Mouse (Mus musculus) midbrain, postnatal 0 days (tissue): ENCODE measurements around the gene Ube4b. TPM values are rescaled to one million over a fixed set of nuclear protein-coding genes. Genes with fewer than 3 reads are reported as not detected.

ENCODE experiments used
- ATAC-seq: fragments of 200-750 bp; cut with Nextera tagmentation; 2 replicates; pipeline ENCODE4 v1.8.0; 2017; ENCODE audit warnings: moderate number of reproducible peaks, mild to moderate bottlenecking, moderate TSS enrichment, moderate library complexity; ENCODE audit not compliant: low FRiP score
- DNase-seq: peaks from one replicate; pipeline ENCODE4 v3.0.0-alpha.2; 2015; ENCODE audit warnings: low spot score
- H3K27ac ChIP-seq: fragments of 300-500 bp; sonication (generic); 2 replicates; pipeline ENCODE4 v1.5.1; 2014; ENCODE audit warnings: low read depth, mild to moderate bottlenecking, low read length, mixed read lengths
- H3K27me3 ChIP-seq: fragments of 300-500 bp; sonication (generic); 2 replicates; pipeline ENCODE4 v1.6.1; 2014; ENCODE audit warnings: low read length, control low read depth, mixed read lengths; ENCODE audit not compliant: insufficient read depth
- H3K36me3 ChIP-seq: fragments of 300-500 bp; sonication (generic); 2 replicates; pipeline ENCODE4 v1.6.1; 2014; ENCODE audit warnings: low read length, control low read depth, mixed read lengths; ENCODE audit not compliant: insufficient read depth
- H3K4me1 ChIP-seq: fragments of 300-500 bp; sonication (generic); 2 replicates; pipeline ENCODE4 v1.6.1; 2014; ENCODE audit warnings: mild to moderate bottlenecking, control low read depth, antibody characterized with exemption, low read length, mixed read lengths; ENCODE audit not compliant: insufficient read depth
- H3K4me2 ChIP-seq: fragments of 300-500 bp; sonication (generic); 2 replicates; pipeline ENCODE4 v1.6.1; 2014; ENCODE audit warnings: low read depth, mild to moderate bottlenecking, low read length, mixed read lengths; ENCODE audit not compliant: poor library complexity, severe bottlenecking
- H3K4me3 ChIP-seq: fragments of 300-500 bp; sonication (generic); 2 replicates; pipeline ENCODE4 v1.5.1; 2014; ENCODE audit warnings: low read depth, mild to moderate bottlenecking, low read length, moderate library complexity
- H3K9ac ChIP-seq: fragments of 300-500 bp; sonication (generic); replicated peaks from 2 replicates; pipeline ENCODE4 v1.6.1; 2014; ENCODE audit warnings: mild to moderate bottlenecking, low read length, moderate library complexity, mixed read lengths; ENCODE audit not compliant: poor library complexity, severe bottlenecking
- H3K9me3 ChIP-seq: fragments of 300-500 bp; sonication (generic); 2 replicates; pipeline ENCODE4 v1.6.1; 2016; ENCODE audit warnings: low read length, control low read depth
- CTCF ChIP-seq: IDR thresholded peaks from 2 replicates; pipeline ENCODE4 v1.5.1; 2016; ENCODE audit warnings: antibody characterized with exemption, mild to moderate bottlenecking
- WGBS: fragments of 180-500 bp; shearing (Covaris S2); extraction: QIAGEN DNeasy Blood & Tissue Kit; methylation state at CpG from one replicate; pipeline ENCODE4 v1.1.7; 2014; 5-methylcytosine and 5-hydroxymethylcytosine counted together
- polyA plus RNA-seq: library from polyadenylated mRNA; unstranded; fragments of >200 nt; fragmentation: Nextera tagmentation; extraction: Ambion mirVana; gene quantifications from 2 replicates; pipeline ENCODE4 v1.2.1, GENCODE M21; 2015
- total RNA-seq: library from RNA; depleted of rRNA; stranded (reverse); fragments of >200 nt; gene quantifications from 2 replicates; pipeline ENCODE4 v1.2.3, GENCODE M21; 2014

Gene Ube4b
- total and polyA plus RNA-seq, 2 experiments from 2014 or later: 51.9 to 94.4 TPM

DNA sequence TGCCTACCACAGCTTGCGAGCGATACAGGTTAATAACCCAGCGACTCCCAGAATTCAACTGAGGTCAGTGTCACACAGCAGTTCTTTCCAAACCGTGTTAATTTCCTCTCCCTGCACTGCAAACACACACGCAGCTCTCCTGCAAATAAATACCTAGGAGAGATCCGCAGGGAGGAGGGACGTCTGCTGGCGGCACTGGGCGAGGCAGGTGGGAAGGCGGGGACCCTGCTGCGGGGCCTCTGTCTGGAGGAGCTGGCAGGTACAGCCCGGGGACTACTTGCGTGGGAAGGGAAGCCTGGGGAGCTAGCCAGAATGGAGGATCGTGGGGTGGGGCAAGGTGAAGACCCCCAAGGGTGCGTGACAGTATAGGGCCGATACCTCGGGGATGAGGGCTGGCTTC lies 46.7 kb downstream of the Ube4b start:
- peaks cover 48% of the 10 kb centered on the region for H3K36me3 ChIP-seq
- TF ChIP-seq CTCF: no peak
- ATAC-seq: no peak

DNA sequence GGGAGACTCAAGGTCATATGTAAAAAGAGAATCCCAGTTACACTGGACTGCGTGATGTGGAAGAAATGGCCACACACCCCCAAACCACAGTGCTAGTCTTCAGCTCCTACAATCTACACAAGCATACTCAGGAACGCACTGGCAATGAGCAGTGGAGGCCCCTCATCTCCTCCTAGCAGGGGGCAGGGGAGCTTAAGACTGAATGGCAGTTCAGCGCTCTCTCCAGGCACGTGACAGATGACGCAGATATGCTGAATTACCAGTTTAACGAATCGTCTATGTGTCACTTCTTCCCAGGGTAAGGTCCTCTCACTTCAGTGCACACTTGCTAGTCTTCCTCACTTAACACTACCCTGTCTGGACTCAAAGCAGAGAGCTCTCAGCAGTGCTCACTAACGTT lies 47.7 kb downstream of the Ube4b start:
- ATAC-seq: no peak
- DNase-seq: peak; percentile 32
- Histone ChIP-seq H3K27ac (no peak overlapping the region), H3K4me1 (no peaks in the 10 kb centered on the region), H3K9ac (no peak overlapping the region), H3K9me3 (no peaks in the 10 kb centered on the region), H3K27me3 (no peaks in the 10 kb centered on the region), H3K4me2 (no peak overlapping the region), H3K36me3 (peaks cover 50% of the 10 kb centered on the region), H3K4me3 (no peak overlapping the region)
- 50% methylated on average over 8 of the region's 8 CpGs for WGBS
- TF ChIP-seq CTCF: no peak

More for the DNA sequence above, 46.7 kb downstream of the Ube4b start:
- H3K9me3 ChIP-seq: no peaks in the 10 kb centered on the region
- H3K4me1 ChIP-seq: no peaks in the 10 kb centered on the region
- H3K4me3 ChIP-seq: no peak overlapping the region
- DNase-seq: no peak
- WGBS: 88% methylated on average over 17 of the region's 17 CpGs
- H3K27me3 ChIP-seq: no peaks in the 10 kb centered on the region
- H3K27ac ChIP-seq: no peak overlapping the region; the same call in 1 of the 2 replicates
- no peak overlapping the region for H3K4me2 ChIP-seq
- no peak overlapping the region for H3K9ac ChIP-seq

- no peaks in the 10 kb centered on the region for H3K27me3 ChIP-seq
- no peaks in the 10 kb centered on the region for H3K4me1 ChIP-seq
- ATAC-seq: no peak
- H3K9me3 ChIP-seq: no peaks in the 10 kb centered on the region
- no peak overlapping the region for H3K9ac ChIP-seq
- H3K27ac ChIP-seq: no peak overlapping the region
- peaks cover 44% of the 10 kb centered on the region for H3K36me3 ChIP-seq
- no peak for TF ChIP-seq CTCF
- no peak overlapping the region for H3K4me3 ChIP-seq
- 89% methylated on average over 10 of the region's 10 CpGs for WGBS
- no peak for DNase-seq
- H3K4me2 ChIP-seq: no peak overlapping the region
These were observed 50.5 kb downstream of the Ube4b start for GRCm38 (mm10) chr4:149376034-149376433.

DNA sequence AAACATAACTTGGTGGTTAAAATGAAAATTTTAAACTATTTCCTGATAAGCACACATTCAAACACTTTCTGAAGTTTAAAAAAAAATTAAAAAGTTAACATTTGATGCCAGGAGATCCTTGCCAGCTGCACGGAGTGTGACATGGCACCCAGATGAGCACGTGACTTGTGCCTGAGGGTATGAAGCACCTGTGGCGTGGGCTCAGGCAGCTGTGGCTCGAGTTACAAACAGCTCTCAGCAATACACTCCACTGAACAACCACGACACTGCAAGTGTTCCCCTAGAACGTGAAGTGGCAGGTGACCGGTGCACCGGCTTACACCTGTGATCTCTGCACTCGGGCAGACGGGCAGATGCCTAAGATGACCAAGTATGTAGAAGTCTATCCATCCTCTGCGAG lies 51.9 kb downstream of the Ube4b start:
- no peaks in the 10 kb centered on the region for H3K27me3 ChIP-seq
- TF ChIP-seq CTCF: no peak
- WGBS: 83% methylated on average over 11 of the region's 11 CpGs
- H3K9ac ChIP-seq: no peak overlapping the region
- ATAC-seq: no peak
- DNase-seq: no peak
- H3K4me1 ChIP-seq: no peaks in the 10 kb centered on the region
- no peak overlapping the region for H3K4me3 ChIP-seq
- H3K9me3 ChIP-seq: no peaks in the 10 kb centered on the region
- no peak overlapping the region for H3K27ac ChIP-seq
- H3K36me3 ChIP-seq: peaks cover 41% of the 10 kb centered on the region
- no peak overlapping the region for H3K4me2 ChIP-seq

DNA sequence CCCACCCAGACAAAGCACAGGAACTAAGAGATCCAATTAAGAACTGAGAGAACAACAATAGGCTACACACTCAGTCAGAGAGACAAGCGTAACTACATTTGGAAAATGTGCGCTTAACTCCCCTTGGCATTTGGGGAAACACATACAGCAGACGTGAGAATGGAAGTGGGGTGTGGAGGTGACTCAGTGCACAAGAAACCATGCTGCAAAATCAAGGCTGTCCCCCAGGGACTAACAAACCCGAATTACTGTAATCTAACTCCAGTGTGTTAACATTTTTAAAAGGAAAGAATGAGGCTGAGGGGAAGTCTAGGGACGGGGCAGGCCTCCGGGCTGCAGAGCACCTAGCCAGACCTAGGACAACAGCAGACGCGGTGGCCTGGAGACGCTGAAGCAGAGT lies 52.6 kb downstream of the Ube4b start:
- Histone ChIP-seq H3K4me3 (no peak overlapping the region), H3K9me3 (no peaks in the 10 kb centered on the region), H3K27me3 (no peaks in the 10 kb centered on the region), H3K27ac (no peak overlapping the region), H3K9ac (no peak overlapping the region), H3K4me1 (no peaks in the 10 kb centered on the region), H3K4me2 (no peak overlapping the region), H3K36me3 (peaks cover 35% of the 10 kb centered on the region)
- DNase-seq (no peak), ATAC-seq (no peak)
- TF ChIP-seq CTCF: no peak
- WGBS: 80% methylated on average over 9 of the region's 9 CpGs

GRCm38 (mm10) chr4:149373431-149373830 lies 53.1 kb downstream of the Ube4b start:
- ATAC-seq: no peak
- Histone ChIP-seq H3K4me2 (no peak overlapping the region), H3K36me3 (peaks cover 34% of the 10 kb centered on the region), H3K27ac (no peak overlapping the region), H3K4me3 (no peak overlapping the region), H3K27me3 (no peaks in the 10 kb centered on the region), H3K9ac (no peak overlapping the region), H3K9me3 (no peaks in the 10 kb centered on the region), H3K4me1 (no peaks in the 10 kb centered on the region)
- peak; percentile 70 for TF ChIP-seq CTCF
- peak; percentile 74 for DNase-seq
- WGBS: 58% methylated on average over 5 of the region's 5 CpGs
